Mouse (Mus musculus) hindbrain, embryonic 10.5 days (tissue): Measurements from ENCODE around the gene Tmem120b. TPM values are rescaled to one million over a fixed set of nuclear protein-coding genes. Genes with fewer than 3 reads are reported as not detected.

Experiments used
- DNase-seq: peaks from one replicate; pipeline ENCODE4 v3.0.0-alpha.2; 2017; ENCODE audit warnings: low spot score
- H3K27ac ChIP-seq: fragments of 300-500 bp; sonication (generic); 2 replicates; pipeline ENCODE4 v1.5.1; 2016; ENCODE audit warnings: mild to moderate bottlenecking, moderate library complexity
- H3K27me3 ChIP-seq: fragments of 300-500 bp; sonication (generic); 2 replicates; pipeline ENCODE4 v1.6.1; 2016; ENCODE audit warnings: mild to moderate bottlenecking; ENCODE audit not compliant: poor library complexity, insufficient read depth, severe bottlenecking
- H3K36me3 ChIP-seq: fragments of 300-500 bp; sonication (generic); 2 replicates; pipeline ENCODE4 v1.6.1; 2016; ENCODE audit warnings: mild to moderate bottlenecking, moderate library complexity
- H3K4me1 ChIP-seq: fragments of 300-500 bp; sonication (generic); replicated peaks from 2 replicates; pipeline ENCODE4 v1.6.1; 2016; ENCODE audit warnings: mild to moderate bottlenecking
- H3K4me3 ChIP-seq: fragments of 300-500 bp; sonication (generic); 2 replicates; pipeline ENCODE4 v1.5.1; 2016; ENCODE audit warnings: mild to moderate bottlenecking, moderate library complexity
- H3K9me3 ChIP-seq: fragments of 300-500 bp; sonication (generic); 2 replicates; pipeline ENCODE4 v1.6.1; 2016; ENCODE audit warnings: mild to moderate bottlenecking, moderate library complexity
- WGBS: fragments of 180-500 bp; shearing (Covaris S2); methylation state at CpG from one replicate; pipeline ENCODE4 v1.1.7; 2016; 5-methylcytosine and 5-hydroxymethylcytosine counted together
- polyA plus RNA-seq: library from polyadenylated mRNA; unstranded; fragments of >200 nt; fragmentation: Nextera tagmentation; extraction: Ambion mirVana; gene quantifications from 2 replicates; pipeline ENCODE4 v1.2.1, GENCODE M21; 2016

Gene Tmem120b
- polyA plus RNA-seq, 1 experiment from 2014 or later, result 12.9 TPM

DNA sequence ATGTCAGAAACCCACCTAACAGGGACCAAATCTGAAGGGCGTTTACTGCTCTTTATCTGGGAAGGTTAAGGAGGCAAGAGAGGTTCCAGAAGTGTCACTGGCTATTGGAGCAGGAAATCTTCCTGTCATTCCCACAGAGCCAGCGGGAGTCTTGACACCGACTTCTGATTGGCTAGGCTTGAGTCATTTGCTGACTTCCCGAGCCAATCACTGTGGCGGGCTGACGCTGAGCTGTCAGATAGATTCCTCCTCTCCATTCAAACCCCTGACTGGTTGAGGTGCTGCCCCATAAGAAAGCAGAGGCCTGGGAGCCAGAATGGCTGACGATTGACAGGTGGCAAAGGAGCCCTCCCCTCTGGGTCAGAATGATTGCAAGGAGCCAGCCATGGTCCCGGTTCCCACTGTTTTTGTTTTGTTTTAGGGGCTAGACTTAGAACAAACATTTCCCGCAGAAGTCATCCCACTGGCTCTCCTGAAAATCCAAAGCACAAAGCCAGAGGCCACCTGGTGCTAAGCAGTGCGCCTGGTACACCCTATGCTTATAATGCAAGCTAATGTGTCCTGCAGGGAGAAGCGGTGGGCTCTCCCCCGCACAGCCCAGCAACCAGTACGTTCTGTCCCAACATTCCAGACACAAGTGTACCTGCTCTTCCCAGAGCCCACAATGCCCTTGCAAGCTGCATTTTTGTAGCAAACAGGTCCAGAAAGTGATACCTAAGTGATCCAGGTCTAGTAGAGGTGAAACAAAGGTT lies 41.4 kb downstream of the Tmem120b start:
- Histone ChIP-seq H3K9me3 (no peaks in the 10 kb centered on the region), H3K4me1 (peaks cover 29% of the 10 kb centered on the region), H3K27me3 (no peaks in the 10 kb centered on the region), H3K36me3 (0 out of 2 replicates have a peak, but pooled peaks cover 1% of the 10 kb centered on the region), H3K27ac (peak overlapping the region; percentile 53), H3K4me3 (peak overlapping the region; percentile 20; the same call in 1 of the 2 replicates)
- WGBS, result 31% methylated on average over 13 of the region's 13 CpGs
- peak; percentile 54 for DNase-seq

DNA sequence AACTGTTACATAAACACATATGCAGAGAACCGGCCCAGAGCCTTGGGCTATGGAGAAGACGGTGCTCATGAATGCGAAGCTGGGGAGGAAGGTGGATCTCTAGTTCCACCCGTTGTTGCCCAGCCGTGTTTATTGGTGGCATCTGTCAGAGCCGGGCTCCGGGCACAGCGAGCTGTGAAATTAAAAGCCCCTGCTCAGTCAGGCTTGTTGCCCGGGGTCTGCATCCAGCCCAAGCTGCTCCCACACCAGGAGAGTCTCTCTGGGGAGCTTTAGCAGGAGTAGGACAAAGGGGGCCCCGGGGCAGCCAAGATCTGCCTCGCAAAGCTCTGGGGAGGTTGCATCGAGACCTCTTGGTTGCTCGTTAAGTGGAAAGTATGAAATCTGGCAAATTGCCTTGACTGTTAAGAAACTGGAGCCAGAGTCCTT lies 42.1 kb downstream of the Tmem120b start:
- 79% methylated on average over 13 of the region's 13 CpGs for WGBS
- Histone ChIP-seq H3K36me3 (no peaks in the 10 kb centered on the region), H3K27me3 (no peaks in the 10 kb centered on the region), H3K27ac (peak overlapping the region; percentile 53), H3K4me1 (peaks cover 34% of the 10 kb centered on the region), H3K9me3 (no peaks in the 10 kb centered on the region), H3K4me3 (no peak overlapping the region)
- DNase-seq, result no peak

DNA sequence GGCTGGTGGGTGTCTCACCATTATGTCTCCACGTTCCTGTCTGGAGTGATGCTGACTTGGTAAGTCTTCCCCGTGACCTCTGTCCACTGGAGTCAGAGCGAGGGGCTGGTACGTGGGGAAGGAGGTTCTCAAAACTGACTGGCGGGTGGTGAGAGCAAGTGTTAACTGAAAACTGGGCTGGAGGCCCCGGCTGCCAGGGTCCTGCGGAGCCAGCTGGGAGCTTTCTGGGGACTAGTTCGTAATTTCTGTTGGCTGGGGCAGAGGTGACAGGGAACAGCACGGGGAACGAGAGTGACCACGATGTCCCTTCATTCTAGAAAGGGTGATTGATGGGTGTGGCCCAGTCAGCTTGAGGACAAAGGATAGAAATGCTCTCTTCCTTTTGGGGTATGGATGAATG lies 45.9 kb downstream of the Tmem120b start:
- Histone ChIP-seq H3K9me3 (no peaks in the 10 kb centered on the region), H3K27ac (peak overlapping the region; percentile 26; the same call in 1 of the 2 replicates), H3K27me3 (no peaks in the 10 kb centered on the region), H3K4me3 (no peak overlapping the region), H3K36me3 (0 out of 2 replicates have a peak, but pooled peaks cover 7% of the 10 kb centered on the region), H3K4me1 (peaks cover 42% of the 10 kb centered on the region)
- WGBS, result 53% methylated on average over 11 of the region's 11 CpGs
- DNase-seq, result no peak

DNA sequence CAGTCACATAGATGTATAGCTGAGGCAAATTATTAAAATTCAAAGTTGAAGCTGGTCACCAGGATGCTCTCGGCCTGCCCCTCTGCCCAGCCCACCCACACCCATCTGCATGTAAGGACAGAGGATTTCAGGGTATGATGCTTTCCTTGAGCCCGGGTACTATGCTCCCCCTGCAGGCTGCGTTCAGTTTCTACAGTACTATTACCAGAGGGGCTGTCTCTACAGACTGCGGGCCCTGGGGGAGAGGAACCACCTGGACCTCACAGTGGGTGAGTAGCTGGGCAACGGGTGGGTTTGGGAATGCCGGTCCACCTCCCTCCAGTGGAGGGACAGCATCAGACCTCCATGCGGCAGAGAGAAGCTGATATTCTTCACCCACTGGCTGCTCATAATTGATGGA lies 46.7 kb downstream of the Tmem120b start:
- H3K9me3 ChIP-seq, result no peaks in the 10 kb centered on the region
- DNase-seq, result peak; percentile 38
- WGBS, result 44% methylated on average over 7 of the region's 7 CpGs
- H3K4me3 ChIP-seq, result no peak overlapping the region
- peaks cover 34% of the 10 kb centered on the region for H3K4me1 ChIP-seq
- no peak overlapping the region for H3K27ac ChIP-seq
- H3K27me3 ChIP-seq, result no peaks in the 10 kb centered on the region
- H3K36me3 ChIP-seq, result 0 out of 2 replicates have a peak, but pooled peaks cover 15% of the 10 kb centered on the region

DNA sequence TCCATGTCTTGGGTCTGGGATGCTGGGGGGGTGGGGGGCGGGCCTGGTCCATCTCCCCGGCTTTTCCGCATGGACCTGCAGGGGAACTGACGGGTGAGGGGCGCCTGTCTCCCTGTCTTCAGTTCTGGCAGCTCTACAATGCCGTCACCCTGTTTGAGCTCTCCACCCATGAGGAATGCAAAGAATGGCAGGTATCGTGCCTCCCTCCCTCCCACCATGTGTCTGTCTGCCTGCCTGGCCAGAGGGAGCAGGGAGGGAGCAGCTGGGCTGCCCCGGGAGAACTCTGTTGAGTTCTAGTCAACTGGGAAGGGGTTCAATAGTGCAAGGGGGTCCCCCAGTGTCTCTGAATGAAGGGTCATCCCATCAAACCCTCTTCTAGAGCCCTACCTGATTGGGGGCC lies 47.9 kb downstream of the Tmem120b start:
- Histone ChIP-seq H3K4me1 (peaks cover 38% of the 10 kb centered on the region), H3K27ac (no peak overlapping the region), H3K36me3 (0 out of 2 replicates have a peak, but pooled peaks cover 18% of the 10 kb centered on the region), H3K4me3 (no peak overlapping the region), H3K27me3 (no peaks in the 10 kb centered on the region), H3K9me3 (no peaks in the 10 kb centered on the region)
- WGBS, result 56% methylated on average over 8 of the region's 8 CpGs
- no peak for DNase-seq

DNA sequence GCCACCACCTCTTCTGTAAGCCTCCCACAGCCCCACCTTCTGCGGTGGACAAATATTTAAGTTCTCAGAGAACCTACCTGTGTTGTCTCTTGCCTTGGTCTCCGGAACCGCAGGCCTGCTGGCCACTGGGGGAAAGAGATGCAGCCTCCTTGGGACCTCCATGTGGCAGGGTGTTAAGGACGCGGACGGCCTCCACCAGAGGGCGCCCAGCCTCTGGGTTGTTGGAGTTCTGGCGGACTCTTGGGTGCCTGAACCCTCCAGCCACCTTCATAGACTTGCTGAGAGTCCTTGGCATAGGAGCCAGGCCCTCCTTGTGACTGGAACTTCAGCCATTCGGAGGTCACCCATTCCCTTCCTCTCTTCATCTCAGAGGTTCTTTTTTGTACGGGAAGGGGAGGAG lies 49.0 kb downstream of the Tmem120b start:
- Histone ChIP-seq H3K27me3 (no peaks in the 10 kb centered on the region), H3K9me3 (peaks cover 1% of the 10 kb centered on the region; the same call in 1 of the 2 replicates), H3K4me3 (no peak overlapping the region), H3K36me3 (peaks cover 19% of the 10 kb centered on the region), H3K27ac (peak overlapping the region; percentile 29; the same call in 1 of the 2 replicates), H3K4me1 (peaks cover 39% of the 10 kb centered on the region)
- WGBS, result 16% methylated on average over 10 of the region's 10 CpGs
- DNase-seq, result peak; percentile 77

DNA sequence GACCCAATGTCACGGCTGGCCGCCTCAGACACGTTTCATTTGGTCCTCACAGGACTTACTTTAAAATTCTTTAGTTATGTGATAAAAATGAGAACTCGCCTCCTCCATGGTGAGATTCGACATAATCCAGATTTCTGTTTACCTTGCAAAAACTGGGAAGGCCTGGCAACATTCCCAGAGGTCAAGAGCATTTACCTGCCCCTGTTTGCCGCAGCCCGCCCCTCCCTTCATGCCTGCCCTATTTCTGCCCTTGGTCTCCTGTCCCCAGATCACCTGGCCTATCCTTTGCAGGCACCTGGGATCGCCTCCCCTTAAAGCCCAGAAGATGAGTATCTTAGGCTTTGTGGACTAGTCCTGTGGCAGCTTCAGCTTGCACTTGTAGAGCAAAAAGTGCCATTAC lies 49.6 kb downstream of the Tmem120b start:
- Histone ChIP-seq H3K4me1 (peaks cover 39% of the 10 kb centered on the region), H3K4me3 (no peak overlapping the region), H3K9me3 (peaks cover 5% of the 10 kb centered on the region; the same call in 1 of the 2 replicates), H3K27me3 (no peaks in the 10 kb centered on the region), H3K36me3 (peaks cover 24% of the 10 kb centered on the region), H3K27ac (peak overlapping the region; percentile 29; the same call in 1 of the 2 replicates)
- WGBS, result 89% methylated on average over 8 of the region's 8 CpGs
- no peak for DNase-seq

DNA sequence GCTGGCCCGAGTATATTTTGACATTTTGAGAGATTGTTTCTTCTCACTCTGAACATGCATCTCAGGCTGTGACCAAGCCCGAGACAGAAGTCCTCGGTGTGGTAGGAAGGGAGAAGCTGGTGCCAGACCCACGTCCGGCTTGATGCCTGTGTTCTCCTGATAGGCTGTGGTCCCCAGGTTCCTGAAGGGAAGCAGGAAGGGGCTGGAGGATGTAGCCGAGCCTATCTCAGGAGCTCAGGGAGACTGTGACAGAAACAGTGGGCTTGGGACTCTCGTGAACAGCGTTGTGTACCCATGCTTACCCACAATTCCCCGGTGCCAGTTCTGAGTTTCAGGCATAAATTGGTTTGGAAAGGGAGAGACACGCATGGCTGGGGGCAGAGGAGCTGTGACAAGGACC lies 50.6 kb downstream of the Tmem120b start:
- Histone ChIP-seq H3K9me3 (peaks cover 5% of the 10 kb centered on the region; the same call in 1 of the 2 replicates), H3K4me3 (no peak overlapping the region), H3K4me1 (peaks cover 38% of the 10 kb centered on the region), H3K36me3 (peaks cover 35% of the 10 kb centered on the region), H3K27ac (no peak overlapping the region), H3K27me3 (no peaks in the 10 kb centered on the region)
- no peak for DNase-seq
- 88% methylated on average over 10 of the region's 10 CpGs for WGBS

DNA sequence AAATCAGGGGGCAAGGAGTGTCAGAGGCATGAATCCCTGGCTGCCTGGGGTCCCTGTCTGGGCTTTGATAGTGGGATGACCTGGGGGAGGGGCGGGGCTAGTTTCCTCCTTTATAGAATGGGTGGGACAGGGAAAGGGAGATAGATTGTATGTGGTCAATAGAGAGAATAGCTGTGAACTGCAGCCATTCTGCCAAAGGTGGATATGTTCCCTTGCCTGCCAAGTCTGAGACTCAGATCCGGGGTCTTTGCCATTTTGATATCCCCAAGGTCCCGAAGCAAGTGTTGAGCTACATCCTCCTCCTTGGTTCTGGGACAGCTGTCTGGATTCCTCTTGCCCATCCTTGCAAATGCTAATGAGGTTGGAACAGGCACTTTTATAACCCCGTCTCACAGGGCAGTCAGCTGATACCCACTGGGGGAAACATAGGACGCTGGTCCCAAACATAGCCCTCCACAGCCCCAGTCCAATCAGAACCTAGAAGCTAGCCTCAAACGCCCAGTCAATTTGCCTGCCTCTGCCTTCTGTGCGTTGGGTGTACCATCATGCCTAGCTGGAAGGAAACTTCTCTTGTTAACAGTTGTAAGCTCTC lies 52.5 kb downstream of the Tmem120b start:
- Histone ChIP-seq H3K4me3 (no peak overlapping the region), H3K27ac (no peak overlapping the region), H3K4me1 (peaks cover 23% of the 10 kb centered on the region), H3K27me3 (no peaks in the 10 kb centered on the region), H3K36me3 (peaks cover 45% of the 10 kb centered on the region), H3K9me3 (peaks cover 5% of the 10 kb centered on the region; the same call in 1 of the 2 replicates)
- WGBS, result 67% methylated on average over 7 of the region's 7 CpGs
- DNase-seq, result no peak

DNA sequence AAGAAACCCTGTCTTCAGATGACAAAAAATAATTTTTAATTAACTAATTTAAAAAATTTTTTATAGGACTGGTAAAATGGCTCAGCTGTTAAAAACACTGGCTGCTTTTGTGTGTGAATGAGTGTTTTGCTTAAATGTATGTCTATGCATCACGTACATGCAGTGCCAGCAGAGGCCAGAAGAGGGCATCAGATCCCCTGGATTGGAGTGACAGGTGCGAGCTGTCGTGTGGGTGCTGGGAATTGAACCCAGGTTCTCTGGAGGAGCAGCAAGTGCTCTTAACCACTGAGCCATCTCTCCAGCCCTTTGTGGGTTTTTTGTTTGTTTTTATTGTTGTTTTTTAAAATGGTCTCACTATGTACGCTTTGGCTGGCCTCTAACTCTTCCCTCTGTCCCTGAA lies 54.0 kb downstream of the Tmem120b start:
- 87% methylated on average over 4 of the region's 4 CpGs for WGBS
- Histone ChIP-seq H3K4me3 (no peak overlapping the region), H3K27ac (no peak overlapping the region), H3K4me1 (peaks cover 14% of the 10 kb centered on the region), H3K36me3 (peaks cover 55% of the 10 kb centered on the region), H3K27me3 (no peaks in the 10 kb centered on the region), H3K9me3 (peaks cover 5% of the 10 kb centered on the region; the same call in 1 of the 2 replicates)
- DNase-seq, result no peak

DNA sequence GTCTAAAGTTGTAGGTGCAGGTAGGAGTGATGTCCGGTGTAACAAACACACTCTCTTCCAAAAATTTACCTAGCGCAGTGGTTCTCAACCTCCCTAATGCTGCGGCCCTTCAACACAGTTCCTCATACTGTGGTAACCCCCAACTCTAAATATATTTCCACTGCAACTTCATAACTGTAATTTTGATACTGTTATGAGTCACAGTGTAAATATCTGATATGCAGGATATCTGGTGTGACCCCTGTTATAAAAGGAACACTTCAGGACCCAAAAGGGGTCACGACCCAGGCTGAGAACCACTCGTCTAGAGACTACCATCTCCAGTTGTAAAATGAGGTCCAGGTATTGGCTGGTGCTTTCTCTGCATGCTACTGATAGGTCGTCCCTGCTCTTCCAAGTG lies 56.9 kb downstream of the Tmem120b start:
- WGBS, result 86% methylated on average over 6 of the region's 6 CpGs
- Histone ChIP-seq H3K9me3 (peaks cover 5% of the 10 kb centered on the region; the same call in 1 of the 2 replicates), H3K27ac (no peak overlapping the region), H3K4me1 (peaks cover 18% of the 10 kb centered on the region), H3K36me3 (peaks cover 69% of the 10 kb centered on the region), H3K4me3 (no peak overlapping the region), H3K27me3 (no peaks in the 10 kb centered on the region)
- no peak for DNase-seq

DNA sequence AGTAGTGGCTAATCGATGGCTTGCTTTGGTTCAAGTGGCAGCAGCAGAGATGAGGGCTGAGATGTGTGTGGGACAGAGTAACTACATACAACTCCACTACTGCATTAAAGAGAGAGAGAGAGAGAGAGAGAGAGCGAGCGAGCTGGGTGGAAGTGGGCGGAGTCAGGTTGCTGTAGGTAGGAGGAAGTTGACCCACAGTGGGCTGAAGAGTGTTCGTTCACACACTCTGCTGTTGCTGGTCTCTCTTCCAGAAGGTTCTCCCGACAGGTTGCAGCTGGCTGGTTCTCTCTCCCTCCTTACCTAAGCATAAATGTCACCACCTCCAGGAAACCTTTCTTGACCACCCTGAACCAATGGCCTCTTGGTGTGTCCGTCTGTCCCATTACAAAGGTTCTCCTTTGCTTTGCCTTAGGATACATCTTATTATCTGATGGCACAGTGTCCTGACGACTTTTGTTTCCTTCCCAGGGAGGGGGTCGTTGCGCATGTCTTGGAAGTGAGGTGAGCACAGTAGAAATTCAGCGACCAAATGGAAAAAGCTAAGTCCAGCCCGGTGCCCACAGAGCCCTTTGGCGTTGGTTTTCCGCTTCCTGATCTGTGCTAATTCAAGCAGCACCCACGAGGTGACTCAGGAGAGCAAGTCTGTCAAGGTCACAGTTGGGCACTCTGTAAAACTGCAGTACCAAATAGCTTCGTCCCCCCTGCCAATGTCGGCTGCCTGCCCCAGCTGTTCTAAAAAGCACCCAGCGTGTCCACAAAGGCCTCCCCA lies 57.6 kb downstream of the Tmem120b start:
- Histone ChIP-seq H3K27ac (no peak overlapping the region), H3K4me3 (no peak overlapping the region), H3K4me1 (peaks cover 11% of the 10 kb centered on the region), H3K9me3 (peaks cover 5% of the 10 kb centered on the region; the same call in 1 of the 2 replicates), H3K27me3 (peaks cover 4% of the 10 kb centered on the region; the same call in 1 of the 2 replicates), H3K36me3 (peaks cover 75% of the 10 kb centered on the region)
- no peak for DNase-seq
- 89% methylated on average over 18 of the region's 18 CpGs for WGBS
